Mouse (Mus musculus) ovary, adult 18-20 months (tissue): ENCODE measurements around the gene Dgat2.

Experiments
- DNase-seq: peaks from one replicate; pipeline ENCODE4 v3.0.0; 2022; ENCODE audit warnings: low spot score, mixed read lengths

Gene Dgat2

GRCm38 (mm10) chr7:99161529-99161928 lies 21.0 kb downstream of the Dgat2 start:
- DNase-seq = no peak

- DNase-seq = no peak
These were observed 21.5 kb downstream of the Dgat2 start for GRCm38 (mm10) chr7:99160995-99161394.

- DNase-seq = no peak
These were observed 23.1 kb downstream of the Dgat2 start for GRCm38 (mm10) chr7:99159446-99159845.

- DNase-seq = no peak
These were observed 23.6 kb downstream of the Dgat2 start for GRCm38 (mm10) chr7:99158904-99159303.

GRCm38 (mm10) chr7:99158011-99158410 lies 24.5 kb downstream of the Dgat2 start:
- DNase-seq = no peak

GRCm38 (mm10) chr7:99156737-99157136 lies 25.8 kb downstream of the Dgat2 start:
- no peak for DNase-seq

- peak; percentile 38 for DNase-seq
These were observed 26.9 kb downstream of the Dgat2 start for GRCm38 (mm10) chr7:99155311-99156289.

GRCm38 (mm10) chr7:99154648-99155151 lies 27.8 kb downstream of the Dgat2 start:
- DNase-seq = no peak

GRCm38 (mm10) chr7:99153686-99154202 lies 28.8 kb downstream of the Dgat2 start:
- no peak for DNase-seq

- no peak for DNase-seq
These were observed 29.8 kb downstream of the Dgat2 start for GRCm38 (mm10) chr7:99152756-99153155.

- peak; percentile 86 for DNase-seq
These were observed 31.2 kb downstream of the Dgat2 start for GRCm38 (mm10) chr7:99151342-99151741.

- DNase-seq = no peak
These were observed 33.5 kb downstream of the Dgat2 start for GRCm38 (mm10) chr7:99149017-99149416.

- DNase-seq = no peak
These were observed 35.0 kb downstream of the Dgat2 start for GRCm38 (mm10) chr7:99147494-99147893.

GRCm38 (mm10) chr7:99146906-99147305 lies 35.6 kb downstream of the Dgat2 start:
- DNase-seq = no peak

- no peak for DNase-seq
These were observed 36.5 kb downstream of the Dgat2 start for GRCm38 (mm10) chr7:99146011-99146410.

- DNase-seq = no peak
These were observed 37.9 kb downstream of the Dgat2 start for GRCm38 (mm10) chr7:99144616-99145015.

- DNase-seq = no peak
These were observed 39.3 kb downstream of the Dgat2 start for GRCm38 (mm10) chr7:99143244-99143643.

GRCm38 (mm10) chr7:99141919-99142606 lies 40.5 kb downstream of the Dgat2 start:
- DNase-seq = no peak

- DNase-seq = peak; percentile 98
These were observed 41.3 kb downstream of the Dgat2 start, which contains the start of gene Uvrag for GRCm38 (mm10) chr7:99140984-99141918. TSS of gene Uvrag (minus strand) at chr7:99141141.

GRCm38 (mm10) chr7:99140511-99140910 lies 42.0 kb downstream of the Dgat2 start:
- no peak for DNase-seq

- no peak for DNase-seq
These were observed 42.6 kb downstream of the Dgat2 start for GRCm38 (mm10) chr7:99139841-99140491.
